Mouse (Mus musculus): Measurements from ENCODE around the gene Fam49a. TPM values are rescaled to one million over a fixed set of nuclear protein-coding genes. Genes with fewer than 3 reads are reported as not detected.

Fam49a gene
- polyA plus RNA-seq, 2 experiments, result 4.6 to 11.3 TPM

- Histone ChIP-seq H3K4me1 (ENCODE audit: control insufficient read depth, insufficient read depth, low read length) (no peaks in the 10 kb centered on the region), H3K4me3 (replicated peaks; ENCODE audit: low read length) (no peak overlapping the region), H3K9me3 (ENCODE audit: control insufficient read depth, low read length) (no peaks in the 10 kb centered on the region), H3K27me3 (ENCODE audit: control insufficient read depth, insufficient read depth, low read length) (no peaks in the 10 kb centered on the region), H3K27ac (replicated peaks; ENCODE audit: low read depth, low read length) (no peak overlapping the region), H3K9ac (ENCODE audit: low read depth, low read length, severe bottlenecking) (no peak overlapping the region), H3K36me3 (ENCODE audit: control insufficient read depth, insufficient read depth, low read length) (no peaks in the 10 kb centered on the region), H3K4me2 (replicated peaks; ENCODE audit: low read depth, low read length, severe bottlenecking) (no peak overlapping the region)
- ATAC-seq (ENCODE audit: low FRiP score, low read depth) (no peak), DNase-seq (ENCODE audit: low spot score) (no peak)
- TF ChIP-seq POLR2A (IDR thresholded peaks at IDR 0.05; ENCODE audit: borderline replicate concordance, extremely low read depth, insufficient read depth, insufficient read length), result no peak
- 83% methylated on average over 9 of the region's 9 CpGs for WGBS
These were observed 39.2 kb upstream of the Fam49a start for GRCm38 (mm10) chr12:12222585-12223290.

- H3K4me1 ChIP-seq (ENCODE audit: control insufficient read depth, insufficient read depth, low read length), result no peaks in the 10 kb centered on the region
- no peak for TF ChIP-seq POLR2A (IDR thresholded peaks at IDR 0.05; ENCODE audit: borderline replicate concordance, extremely low read depth, insufficient read depth, insufficient read length)
- DNase-seq (ENCODE audit: low spot score) (no peak), ATAC-seq (ENCODE audit: low FRiP score, low read depth) (no peak)
- no peak overlapping the region for H3K4me3 ChIP-seq (replicated peaks; ENCODE audit: low read length)
- no peak overlapping the region for H3K9ac ChIP-seq (ENCODE audit: low read depth, low read length, severe bottlenecking)
- H3K9me3 ChIP-seq (ENCODE audit: control insufficient read depth, low read length), result no peaks in the 10 kb centered on the region
- WGBS, result 85% methylated on average over 2 of the region's 2 CpGs
- no peaks in the 10 kb centered on the region for H3K27me3 ChIP-seq (ENCODE audit: control insufficient read depth, insufficient read depth, low read length)
- no peak overlapping the region for H3K4me2 ChIP-seq (replicated peaks; ENCODE audit: low read depth, low read length, severe bottlenecking)
- H3K27ac ChIP-seq (replicated peaks; ENCODE audit: low read depth, low read length), result no peak overlapping the region
- no peaks in the 10 kb centered on the region for H3K36me3 ChIP-seq (ENCODE audit: control insufficient read depth, insufficient read depth, low read length)
These were observed 38.6 kb upstream of the Fam49a start for GRCm38 (mm10) chr12:12223336-12223735.

- Histone ChIP-seq H3K27ac (replicated peaks; ENCODE audit: low read depth, low read length) (no peak overlapping the region), H3K4me3 (replicated peaks; ENCODE audit: low read length) (no peak overlapping the region), H3K27me3 (ENCODE audit: control insufficient read depth, insufficient read depth, low read length) (no peaks in the 10 kb centered on the region), H3K4me2 (replicated peaks; ENCODE audit: low read depth, low read length, severe bottlenecking) (no peak overlapping the region), H3K9me3 (ENCODE audit: control insufficient read depth, low read length) (no peaks in the 10 kb centered on the region), H3K9ac (ENCODE audit: low read depth, low read length, severe bottlenecking) (no peak overlapping the region), H3K36me3 (ENCODE audit: control insufficient read depth, insufficient read depth, low read length) (no peaks in the 10 kb centered on the region), H3K4me1 (ENCODE audit: control insufficient read depth, insufficient read depth, low read length) (no peaks in the 10 kb centered on the region)
- 85% methylated on average over 6 of the region's 6 CpGs for WGBS
- TF ChIP-seq POLR2A (IDR thresholded peaks at IDR 0.05; ENCODE audit: borderline replicate concordance, extremely low read depth, insufficient read depth, insufficient read length), result no peak
- ATAC-seq (ENCODE audit: low FRiP score, low read depth), result no peak
- DNase-seq (ENCODE audit: low spot score), result no peak
These were observed 36.2 kb upstream of the Fam49a start for GRCm38 (mm10) chr12:12225706-12226105.

- no peak for TF ChIP-seq POLR2A (IDR thresholded peaks at IDR 0.05; ENCODE audit: borderline replicate concordance, extremely low read depth, insufficient read depth, insufficient read length)
- H3K4me1 ChIP-seq (ENCODE audit: control insufficient read depth, insufficient read depth, low read length), result no peaks in the 10 kb centered on the region
- H3K9me3 ChIP-seq (ENCODE audit: control insufficient read depth, low read length), result no peaks in the 10 kb centered on the region
- no peaks in the 10 kb centered on the region for H3K27me3 ChIP-seq (ENCODE audit: control insufficient read depth, insufficient read depth, low read length)
- H3K4me2 ChIP-seq (replicated peaks; ENCODE audit: low read depth, low read length, severe bottlenecking), result no peak overlapping the region
- ATAC-seq (ENCODE audit: low FRiP score, low read depth) (no peak), DNase-seq (ENCODE audit: low spot score) (no peak)
- no peak overlapping the region for H3K27ac ChIP-seq (replicated peaks; ENCODE audit: low read depth, low read length)
- H3K9ac ChIP-seq (ENCODE audit: low read depth, low read length, severe bottlenecking), result no peak overlapping the region
- no peak overlapping the region for H3K4me3 ChIP-seq (replicated peaks; ENCODE audit: low read length)
- 72% methylated on average over 3 of the region's 3 CpGs for WGBS
- H3K36me3 ChIP-seq (ENCODE audit: control insufficient read depth, insufficient read depth, low read length), result no peaks in the 10 kb centered on the region
These were observed 34.3 kb upstream of the Fam49a start for GRCm38 (mm10) chr12:12227594-12227993.

GRCm38 (mm10) chr12:12230031-12230557 lies 31.8 kb upstream of the Fam49a start:
- DNase-seq (ENCODE audit: low spot score), result no peak
- TF ChIP-seq POLR2A (IDR thresholded peaks at IDR 0.05; ENCODE audit: borderline replicate concordance, extremely low read depth, insufficient read depth, insufficient read length), result no peak
- H3K36me3 ChIP-seq (ENCODE audit: control insufficient read depth, insufficient read depth, low read length), result no peaks in the 10 kb centered on the region
- no peak overlapping the region for H3K4me3 ChIP-seq (replicated peaks; ENCODE audit: low read length)
- no peak overlapping the region for H3K4me2 ChIP-seq (replicated peaks; ENCODE audit: low read depth, low read length, severe bottlenecking)
- no peak overlapping the region for H3K27ac ChIP-seq (replicated peaks; ENCODE audit: low read depth, low read length)
- ATAC-seq (ENCODE audit: low FRiP score, low read depth), result no peak
- no peaks in the 10 kb centered on the region for H3K4me1 ChIP-seq (ENCODE audit: control insufficient read depth, insufficient read depth, low read length)
- H3K27me3 ChIP-seq (ENCODE audit: control insufficient read depth, insufficient read depth, low read length), result no peaks in the 10 kb centered on the region
- no peak overlapping the region for H3K9ac ChIP-seq (ENCODE audit: low read depth, low read length, severe bottlenecking)
- no peaks in the 10 kb centered on the region for H3K9me3 ChIP-seq (ENCODE audit: control insufficient read depth, low read length)
